Mouse (Mus musculus): Measurements from ENCODE around the gene Ltbp4. TPM values are rescaled to one million over a fixed set of nuclear protein-coding genes. Genes with fewer than 3 reads are reported as not detected.

The Ltbp4 gene
- 1.1 and 1.2 TPM in 2 replicates for polyA plus RNA-seq (2012)

GRCm38 (mm10) chr7:27337175-27337853 is at the start of gene Ltbp4:
Gene Ltbp4 (minus strand): TSS chr7:27337692.

GRCm38 (mm10) chr7:27356861-27357594 is 19.5 kb upstream of the Ltbp4 start, which contains the start of gene Gm20479:
Gene Gm20479 (minus strand): TSS chr7:27357419.

GRCm38 (mm10) chr7:27355745-27356240 is 18.3 kb upstream of the Ltbp4 start, which contains the start of gene Shkbp1:
Gene Shkbp1 (minus strand): TSS chr7:27356019.

GRCm38 (mm10) chr7:27258205-27258899 is 79.1 kb downstream of the Ltbp4 start, which contains the start of gene Numbl:
Gene Numbl (plus strand): TSS chr7:27258433.

Other genes starting within 250 kb of the Ltbp4 start
- not detected in 2 replicates for gene Cyp2f2, start 217.8 kb downstream of the Ltbp4 start, polyA plus RNA-seq (2012)
- gene Cyp2t4, start 184.0 kb downstream of the Ltbp4 start, polyA plus RNA-seq (2012), result not detected in 2 replicates
- gene Egln2, start 170.9 kb downstream of the Ltbp4 start, polyA plus RNA-seq (2012), result 85.5 and 90.2 TPM in 2 replicates
- 237 and 303 TPM in 2 replicates for gene Rab4b, start 158.8 kb downstream of the Ltbp4 start, polyA plus RNA-seq (2012)
- gene Gm21983, start 156.6 kb downstream of the Ltbp4 start, polyA plus RNA-seq (2012), result 0.04 TPM in 1 of 2 replicates, not detected in the other
- gene Mia, start 156.5 kb downstream of the Ltbp4 start, polyA plus RNA-seq (2012), result 0.06 TPM in 1 of 2 replicates, not detected in the other
- 2.9 and 3.7 TPM in 2 replicates for gene BC024978, start 141.9 kb downstream of the Ltbp4 start, polyA plus RNA-seq (2012)
- 499 and 529 TPM in 2 replicates for gene Snrpa, start 141.4 kb downstream of the Ltbp4 start, polyA plus RNA-seq (2012)
- gene Itpkc, start 109.0 kb downstream of the Ltbp4 start, polyA plus RNA-seq (2012), result 4.8 and 5.9 TPM in 2 replicates
- 45.1 and 49.2 TPM in 2 replicates for gene Coq8b, start 104.7 kb downstream of the Ltbp4 start, polyA plus RNA-seq (2012)
- gene Numbl, start 79.3 kb downstream of the Ltbp4 start, polyA plus RNA-seq (2012), result 7.8 and 8.9 TPM in 2 replicates
- gene Shkbp1, start 18.3 kb upstream of the Ltbp4 start, polyA plus RNA-seq (2012), result 133 and 146 TPM in 2 replicates
- 0.93 and 1.2 TPM in 2 replicates for gene Gm20479, start 19.7 kb upstream of the Ltbp4 start, polyA plus RNA-seq (2012)
- gene Sptbn4, start 110.0 kb upstream of the Ltbp4 start, polyA plus RNA-seq (2012), result 0.24 and 0.49 TPM in 2 replicates
- gene Blvrb, start 110.3 kb upstream of the Ltbp4 start, polyA plus RNA-seq (2012), result 204 and 253 TPM in 2 replicates
- 19.3 and 21.0 TPM in 2 replicates for gene Sertad3, start 136.1 kb upstream of the Ltbp4 start, polyA plus RNA-seq (2012)
- gene Sertad1, start 149.2 kb upstream of the Ltbp4 start, polyA plus RNA-seq (2012), result 156 and 160 TPM in 2 replicates
- gene Prx, start 161.6 kb upstream of the Ltbp4 start, polyA plus RNA-seq (2012), result 3.2 and 5.7 TPM in 2 replicates
- 1.2 and 2.5 TPM in 2 replicates for gene Hipk4, start 185.6 kb upstream of the Ltbp4 start, polyA plus RNA-seq (2012)
- 37.9 and 40.2 TPM in 2 replicates for gene Pld3, start 215.5 kb upstream of the Ltbp4 start, polyA plus RNA-seq (2012)
- gene 2310022A10Rik, start 215.5 kb upstream of the Ltbp4 start, polyA plus RNA-seq (2012), result 42.8 and 50.3 TPM in 2 replicates